Mouse (Mus musculus) stomach, postnatal 0 days (tissue): ENCODE data around the gene Fam107b.

Experiments used
- CTCF ChIP-seq: IDR thresholded peaks from 2 replicates; pipeline ENCODE4 v1.5.1; 2016; ENCODE audit warnings: antibody characterized with exemption, low read depth, mild to moderate bottlenecking, moderate library complexity
- EP300 ChIP-seq: optimal IDR thresholded peaks from 2 replicates; pipeline ENCODE3; 2016; ENCODE audit warnings: antibody characterized with exemption

DNA sequence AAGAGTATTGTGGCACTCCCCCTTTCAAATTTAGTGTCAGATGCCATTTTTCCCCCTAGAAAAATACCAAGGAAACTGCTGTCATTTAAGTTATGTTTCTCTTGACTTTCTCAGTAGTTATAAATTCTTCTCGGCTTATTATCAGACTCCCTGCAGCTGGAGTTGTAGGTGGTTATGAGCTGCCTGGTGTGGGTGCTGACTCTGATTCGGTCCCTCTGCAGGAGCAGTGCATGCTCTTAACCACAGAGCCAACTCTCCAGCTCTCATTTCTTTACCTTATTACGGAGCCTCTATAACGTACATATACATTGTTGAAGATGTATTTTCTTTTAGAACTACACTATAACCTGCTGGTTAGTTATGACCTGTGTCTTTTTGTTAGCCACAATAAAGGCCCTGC is 47.7 kb upstream of the Fam107b start:
- TF ChIP-seq CTCF (no peak), EP300 (no peak)
